9 mouse cellular contexts compared by ENCODE assay signal in genomic region chr10:56338851-56339489, GRCm38 (mm10). TPM values are rescaled to one million over a fixed set of nuclear protein-coding genes. Genes with fewer than 3 reads are reported as not detected.
DNase-seq lines count a peak whose midpoint lies in the region; ATAC-seq and TF ChIP-seq lines count a peak whose summit lies in the region.
"Had no signal": no experiment of that assay in that cellular context is flagged by ENCODE, and none has a peak within 500 bp of the region (broad histone marks: within the 10 kb centered on the region; RNA-seq: fewer than 3 reads in every experiment).

No protein-coding gene starts in this region.

- H3K27ac ChIP-seq in left cerebral cortex, adult 2 months: no peak overlapping the region
- H3K27ac ChIP-seq: stomach, embryonic 15.5 days had no signal

- H3K4me3 ChIP-seq in left cerebral cortex, adult 2 months: no peak overlapping the region
- H3K4me3 ChIP-seq: stomach, embryonic 15.5 days had no signal

- intact Hi-C loops in left cerebral cortex, adult 2 months (cut with DNase I): loop anchor here (1.0 to 5.0 kb wide), 2 partner anchors 233 to 1782 kb away; partner anchors contain the start of gene Msl3l2

- TF ChIP-seq CTCF in left cerebral cortex, adult 2 months (IDR thresholded peaks at IDR 0.05): peak; percentile 100

- DNase-seq in WW6 (ENCODE audit: low read depth, low spot score): peak; percentile 16
- peak; percentile 74 to 90 for DNase-seq in cerebellum, postnatal 25 days
- DNase-seq in gastrocnemius, adult 18-20 months (ENCODE audit: low spot score): peak; percentile 70
- peak; percentile 74 for DNase-seq in induced T-regulatory cell, adult 2 months (ENCODE audit: low read depth)
- DNase-seq in left cerebral cortex, adult 2 months (ENCODE audit: extremely low spot score in 1 of 2, low spot score in 2 of 2): peak; percentile 78 to 89
- DNase-seq in right cerebral cortex, postnatal 14 days: peak; percentile 92
- DNase-seq in urinary bladder, postnatal 36 days (ENCODE audit: low spot score in 2 of 2): peak; percentile 58 to 76

- ATAC-seq in megakaryocyte progenitor cell, adult 5-6 weeks (replicated peaks; ENCODE audit: poor library complexity): peak; percentile 99

RNA-seq across cellular contexts. Expression of gene Gja1, which starts 38.2 kb away (rescaled TPM):
- total RNA-seq in gastrocnemius, adult 18-20 months (2021): 1 to 10 TPM; 7.0 to 7.3 TPM
- total RNA-seq in left cerebral cortex, adult 2 months (2021): 100 to 1,000 TPM; 179 to 193 TPM
- total RNA-seq in megakaryocyte progenitor cell, adult 5-6 weeks (2015): 4.8 and 5.4 TPM in 2 replicates
- 3.2 and 8.7 TPM in 2 replicates for total RNA-seq in megakaryocyte progenitor cell, adult 5-6 weeks (2017)

Comparison
In these comparisons a context has a peak if more than half of its experiments do, and no peak if none do; other contexts are left out.
1. DNase-seq: peak in every context shown above with its lines; median percentile 92 in right cerebral cortex, postnatal 14 days; 84 in left cerebral cortex, adult 2 months; 82 in cerebellum, postnatal 25 days; 74 in induced T-regulatory cell, adult 2 months; 70 in gastrocnemius, adult 18-20 months; 67 in urinary bladder, postnatal 36 days; 16 in WW6.
2. RNA of gene Gja1, which starts 38.2 kb away (total RNA-seq): 179 to 193 TPM in left cerebral cortex, adult 2 months; 7.0 to 7.3 TPM in gastrocnemius, adult 18-20 months and 3.2 to 8.7 TPM in megakaryocyte progenitor cell, adult 5-6 weeks; every median in the first group is over 10 times any median in the second.